Mouse (Mus musculus): ENCODE data around the gene Snx20.

Snx20 gene

GRCm38 (mm10) chr8:88646837-88647778 lies 11.2 kb upstream of the Snx20 start, which contains the start of gene Nod2:
Nod2 (plus strand) TSS chr8:88647315.
- intact Hi-C loops (cut with DNase I): no loop called here

- intact Hi-C loops (cut with DNase I): no loop called here
Measured at GRCm38 (mm10) chr8:88642734-88643564, 7.0 kb upstream of the Snx20 start.

GRCm38 (mm10) chr8:88638908-88639307 lies 3.0 kb upstream of the Snx20 start:
- intact Hi-C loops (cut with DNase I): loop anchor here (10.0 kb wide), 1 partner anchor 1146 kb away; no protein-coding TSS in a partner anchor

GRCm38 (mm10) chr8:88637092-88638000 lies 1.4 kb upstream of the Snx20 start:
- intact Hi-C loops (cut with DNase I): loop anchor here (10.0 kb wide), 1 partner anchor 1147 kb away; no protein-coding TSS in a partner anchor

GRCm38 (mm10) chr8:88633343-88633765 lies 2.6 kb downstream of the Snx20 start:
- intact Hi-C loops (cut with DNase I): loop anchor here (5.0 to 10.0 kb wide), 3 partner anchors 69 to 1151 kb away; no protein-coding TSS in a partner anchor

GRCm38 (mm10) chr8:88631081-88631480 lies 4.8 kb downstream of the Snx20 start:
- intact Hi-C loops (cut with DNase I): loop anchor here (5.0 to 10.0 kb wide), 3 partner anchors 71 to 1154 kb away; no protein-coding TSS in a partner anchor

- intact Hi-C loops (cut with DNase I): loop anchor here (5.0 to 10.0 kb wide), 3 partner anchors 72 to 1155 kb away; no protein-coding TSS in a partner anchor
Measured at GRCm38 (mm10) chr8:88630225-88630624, 5.7 kb downstream of the Snx20 start.

- intact Hi-C loops (cut with DNase I): loop anchor here (10.0 kb wide), 1 partner anchor 173 kb away; no protein-coding TSS in a partner anchor
Measured at GRCm38 (mm10) chr8:88628001-88628774, 7.7 kb downstream of the Snx20 start.

- intact Hi-C loops (cut with DNase I): loop anchor here (10.0 kb wide), 1 partner anchor 173 kb away; no protein-coding TSS in a partner anchor
Measured at GRCm38 (mm10) chr8:88627265-88627991, 8.5 kb downstream of the Snx20 start.

GRCm38 (mm10) chr8:88626940-88627264 lies 9.0 kb downstream of the Snx20 start:
- intact Hi-C loops (cut with DNase I): loop anchor here (10.0 kb wide), 1 partner anchor 172 kb away; no protein-coding TSS in a partner anchor

- intact Hi-C loops (cut with DNase I): loop anchor here (10.0 kb wide), 1 partner anchor 172 kb away; no protein-coding TSS in a partner anchor
Measured at GRCm38 (mm10) chr8:88626433-88626832, 9.5 kb downstream of the Snx20 start.

- intact Hi-C loops (cut with DNase I): loop anchor here (5.0 to 10.0 kb wide), 4 partner anchors 92 to 357 kb away; partner anchors contain the start of gene Brd7
Measured at GRCm38 (mm10) chr8:88624276-88624675, 11.7 kb downstream of the Snx20 start.

- intact Hi-C loops (cut with DNase I): loop anchor here (5.0 to 10.0 kb wide), 4 partner anchors 91 to 356 kb away; partner anchors contain the start of gene Brd7
Measured at GRCm38 (mm10) chr8:88623351-88623750, 12.6 kb downstream of the Snx20 start.

GRCm38 (mm10) chr8:88621408-88621807 lies 14.5 kb downstream of the Snx20 start:
- intact Hi-C loops (cut with DNase I): loop anchor here (5.0 to 10.0 kb wide), 4 partner anchors 89 to 354 kb away; partner anchors contain the start of gene Brd7

- intact Hi-C loops (cut with DNase I): loop anchor here (5.0 to 10.0 kb wide), 4 partner anchors 89 to 354 kb away; partner anchors contain the start of gene Brd7
Measured at GRCm38 (mm10) chr8:88620931-88621330, 15.0 kb downstream of the Snx20 start.

- intact Hi-C loops (cut with DNase I): no loop called here
Measured at GRCm38 (mm10) chr8:88619513-88619912, 16.4 kb downstream of the Snx20 start.

GRCm38 (mm10) chr8:88618612-88619011 lies 17.3 kb downstream of the Snx20 start:
- intact Hi-C loops (cut with DNase I): no loop called here

GRCm38 (mm10) chr8:88614981-88615380 lies 20.9 kb downstream of the Snx20 start:
- intact Hi-C loops (cut with DNase I): no loop called here

Measured in adrenal gland (tissue).